In the genomic region with DNA sequence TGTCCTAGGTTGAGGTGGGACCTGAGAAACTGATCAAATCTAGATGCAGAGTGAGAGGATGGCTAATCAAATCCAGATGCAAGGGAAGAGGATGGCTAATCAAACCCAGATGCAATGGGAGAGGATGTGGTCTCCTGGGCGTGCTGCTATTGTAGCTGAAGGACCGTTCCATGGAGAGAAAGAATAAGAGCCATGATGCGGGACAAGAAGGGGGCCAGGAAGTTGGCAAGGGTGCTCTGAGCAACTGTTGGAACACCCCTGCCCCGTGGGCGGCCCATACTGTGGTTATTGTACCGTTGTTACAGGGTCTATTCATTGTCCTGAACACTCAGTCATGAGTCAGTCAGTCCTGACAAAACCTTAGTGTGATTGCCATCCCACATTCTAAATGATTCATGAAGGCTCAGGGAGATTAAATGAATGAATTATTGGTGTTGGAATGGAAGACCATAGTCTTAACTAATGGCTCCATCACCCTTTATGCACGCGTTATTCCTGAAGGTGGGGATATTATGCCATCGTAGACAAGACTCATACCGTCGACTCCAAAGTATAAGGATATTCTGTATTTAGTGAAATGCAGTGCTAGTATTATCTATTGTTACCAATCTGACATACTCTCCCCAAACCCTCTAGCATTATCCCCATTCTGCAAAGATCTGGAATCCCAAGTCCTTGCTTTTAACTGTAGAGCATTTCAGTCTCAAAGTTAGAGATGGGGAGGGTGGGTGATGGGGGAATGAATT, we compare ENCODE assay signal across 12 mouse cellular contexts. TPM values are rescaled to one million over a fixed set of nuclear protein-coding genes. Genes with fewer than 3 reads are reported as not detected.
A peak's percentile ranks its signal among the peaks of the same experiment; 100 is the strongest.
DNase-seq lines count a peak whose midpoint lies in the region; ATAC-seq lines count a peak whose summit lies in the region.
"Had no signal": no experiment of that assay in that cellular context is flagged by ENCODE, and none has a peak within 500 bp of the region (broad histone marks: within the 10 kb centered on the region; RNA-seq: fewer than 3 reads in every experiment).

No protein-coding gene starts in this region.

- H3K9ac ChIP-seq in liver, embryonic 11.5 days (ENCODE audit: low read depth, low read length), result no peak overlapping the region
- H3K9ac ChIP-seq in embryonic facial prominence, embryonic 14.5 days (ENCODE audit: low read depth, low read length), result no peak overlapping the region

- no peak overlapping the region for H3K4me2 ChIP-seq in liver, embryonic 11.5 days
- peak overlapping the region; percentile 27 for H3K4me2 ChIP-seq in embryonic facial prominence, embryonic 14.5 days (ENCODE audit: low read depth, low read length)

- no peak overlapping the region for H3K4me3 ChIP-seq in liver, embryonic 11.5 days (ENCODE audit: low read depth, low read length)
- H3K4me3 ChIP-seq in embryonic facial prominence, embryonic 14.5 days (ENCODE audit: low read depth, low read length), result no peak overlapping the region
- H3K4me3 ChIP-seq: heart, embryonic 10.5 days had no signal

- H3K9me3 ChIP-seq in liver, embryonic 11.5 days (ENCODE audit: control insufficient read depth, low read length), result no peaks in the 10 kb centered on the region
- H3K9me3 ChIP-seq in embryonic facial prominence, embryonic 14.5 days (ENCODE audit: control insufficient read depth, low read length), result no peaks in the 10 kb centered on the region
- H3K9me3 ChIP-seq: G1E; heart, embryonic 10.5 days had no signal

- WGBS in liver, embryonic 11.5 days, result 82% methylated on average over 11 of the region's 11 CpGs
- 63% methylated on average over 11 of the region's 11 CpGs for WGBS in embryonic facial prominence, embryonic 14.5 days

- no peak for ATAC-seq in liver, embryonic 11.5 days (replicated peaks; ENCODE audit: low FRiP score)
- peak; percentile 35; the same call in 1 of the 2 replicates for ATAC-seq in embryonic facial prominence, embryonic 14.5 days (ENCODE audit: low read depth)
- ATAC-seq in megakaryocyte progenitor cell, adult 5-6 weeks (replicated peaks; ENCODE audit: poor library complexity), result peak; percentile 30; the same call in 1 of the 2 replicates

- no peak overlapping the region for H3K27ac ChIP-seq in liver, embryonic 11.5 days (ENCODE audit: low read depth, low read length)
- 0 out of 2 replicates have a peak overlapping the region, but pooled peaks have one; percentile 10 for H3K27ac ChIP-seq in embryonic facial prominence, embryonic 14.5 days (replicated peaks; ENCODE audit: low read depth, low read length)
- H3K27ac ChIP-seq: heart, embryonic 10.5 days had no signal

- peak; percentile 15 for DNase-seq in liver, embryonic 11.5 days (ENCODE audit: low spot score)
- no peak for DNase-seq in liver
- peak; percentile 83 for DNase-seq in NIH3T3 (ENCODE audit: low read depth)
- DNase-seq in embryonic facial prominence, embryonic 14.5 days (ENCODE audit: low spot score), result peak; percentile 31
- no peak for DNase-seq in urinary bladder, postnatal 4 days (ENCODE audit: low spot score in 2 of 2)
- DNase-seq in cerebellum, postnatal 36 days, result no peak
- DNase-seq: cerebellum, adult 18-20 months; left cerebral cortex, postnatal 4 days; right cerebral cortex, postnatal 25 days had no signal

- no peaks in the 10 kb centered on the region for H3K4me1 ChIP-seq in liver, embryonic 11.5 days (replicated peaks; ENCODE audit: control insufficient read depth, insufficient read depth, low read length)
- peaks cover 19% of the 10 kb centered on the region for H3K4me1 ChIP-seq in embryonic facial prominence, embryonic 14.5 days (ENCODE audit: control insufficient read depth, insufficient read depth, low read length)

- no peaks in the 10 kb centered on the region for H3K27me3 ChIP-seq in liver, embryonic 11.5 days (replicated peaks; ENCODE audit: control insufficient read depth, insufficient read depth, low read length)
- no peaks in the 10 kb centered on the region for H3K27me3 ChIP-seq in embryonic facial prominence, embryonic 14.5 days (replicated peaks; ENCODE audit: control insufficient read depth, insufficient read depth, low read length)

- no peaks in the 10 kb centered on the region for H3K36me3 ChIP-seq in liver, embryonic 11.5 days (ENCODE audit: control insufficient read depth, insufficient read depth, low read length)
- no peaks in the 10 kb centered on the region for H3K36me3 ChIP-seq in embryonic facial prominence, embryonic 14.5 days (ENCODE audit: control insufficient read depth, insufficient read depth, low read length)
- H3K36me3 ChIP-seq: G1E; heart, embryonic 10.5 days had no signal

RNA-seq across cellular contexts. Expression of a gene that starts 59.2 kb away (rescaled TPM):
- 18.1 and 18.8 TPM in 2 replicates for polyA plus RNA-seq in liver, embryonic 11.5 days (2014; fragmentation: Nextera tagmentation; extraction: Ambion mirVana)
- polyA plus RNA-seq in embryonic facial prominence, embryonic 14.5 days (2014; fragmentation: Nextera tagmentation; extraction: Ambion mirVana), result 21.5 and 23.8 TPM in 2 replicates
- total RNA-seq in megakaryocyte progenitor cell, adult 5-6 weeks (2015), result 6.9 and 8.6 TPM in 2 replicates
- total RNA-seq in megakaryocyte progenitor cell, adult 5-6 weeks (2017), result 3.7 and 11.1 TPM in 2 replicates

Comparison
In these comparisons a context has a peak if more than half of its experiments do, and no peak if none do; other contexts are left out.
1. DNase-seq: peak in liver, embryonic 11.5 days (single experiment), NIH3T3 (single experiment) and embryonic facial prominence, embryonic 14.5 days (single experiment); none in liver (single experiment), urinary bladder, postnatal 4 days (0 of 2) and cerebellum, postnatal 36 days (0 of 2).